Mouse (Mus musculus) midbrain, embryonic 12.5 days (tissue): ENCODE results near the gene Hist2h2be. TPM values are rescaled to one million over a fixed set of nuclear protein-coding genes. Genes with fewer than 3 reads are reported as not detected.
A peak's percentile ranks its signal among the peaks of the same experiment; 100 is the strongest.
"Not testable (repeated sequence)": the region's sequence is repeated elsewhere in the genome, so short reads cannot be mapped to it uniquely, and the experiment has no call there.

Experiments
- ATAC-seq: fragments of 200-750 bp; cut with Nextera tagmentation; 2 replicates; pipeline ENCODE4 v1.8.0; 2017; ENCODE audit warnings: low read depth, moderate TSS enrichment, moderate library complexity; ENCODE audit not compliant: low FRiP score
- H3K27ac ChIP-seq: fragments of 300-500 bp; sonication (generic); replicated peaks from 2 replicates; pipeline ENCODE4 v1.5.1; 2016; ENCODE audit warnings: mild to moderate bottlenecking
- H3K27me3 ChIP-seq: fragments of 300-500 bp; sonication (generic); 2 replicates; pipeline ENCODE4 v1.6.1; 2016; ENCODE audit warnings: mild to moderate bottlenecking
- H3K36me3 ChIP-seq: fragments of 300-500 bp; sonication (generic); 2 replicates; pipeline ENCODE4 v1.6.1; 2016
- H3K4me1 ChIP-seq: fragments of 300-500 bp; sonication (generic); 2 replicates; pipeline ENCODE4 v1.6.1; 2016
- H3K4me2 ChIP-seq: fragments of 300-500 bp; sonication (generic); replicated peaks from 2 replicates; pipeline ENCODE4 v1.6.1; 2016; ENCODE audit warnings: mild to moderate bottlenecking, moderate library complexity
- H3K4me3 ChIP-seq: fragments of 300-500 bp; sonication (generic); 2 replicates; pipeline ENCODE4 v1.5.1; 2016; ENCODE audit warnings: mild to moderate bottlenecking
- H3K9ac ChIP-seq: fragments of 300-500 bp; sonication (generic); replicated peaks from 2 replicates; pipeline ENCODE4 v1.6.1; 2016; ENCODE audit warnings: mild to moderate bottlenecking, moderate library complexity
- H3K9me3 ChIP-seq: fragments of 300-500 bp; sonication (generic); 2 replicates; pipeline ENCODE4 v1.6.1; 2016; ENCODE audit warnings: mild to moderate bottlenecking
- WGBS: fragments of 180-500 bp; shearing (Covaris S2); methylation state at CpG from one replicate; pipeline ENCODE4 v1.1.7; 2016; 5-methylcytosine and 5-hydroxymethylcytosine counted together
- polyA plus RNA-seq: library from polyadenylated mRNA; unstranded; fragments of >200 nt; fragmentation: Nextera tagmentation; extraction: Ambion mirVana; gene quantifications from 2 replicates; pipeline ENCODE4 v1.2.1, GENCODE M21; 2016

The Hist2h2be gene
- polyA plus RNA-seq, 1 experiment from 2014 or later = 11.4 TPM

GRCm38 (mm10) chr3:96230910-96231757 is 10.2 kb downstream of the Hist2h2be start:
- WGBS = 74% methylated on average over 4 of the region's 4 CpGs
- Histone ChIP-seq H3K4me1 (0 out of 2 replicates have a peak, but pooled peaks cover 3% of the 10 kb centered on the region), H3K27me3 (no peaks in the 10 kb centered on the region), H3K4me2 (no peak overlapping the region), H3K27ac (no peak overlapping the region), H3K9ac (no peak overlapping the region), H3K4me3 (no peak overlapping the region), H3K36me3 (no peaks in the 10 kb centered on the region), H3K9me3 (no peaks in the 10 kb centered on the region)
- ATAC-seq = no peak

GRCm38 (mm10) chr3:96231758-96232120 is 10.8 kb downstream of the Hist2h2be start:
- H3K4me1 ChIP-seq = 0 out of 2 replicates have a peak, but pooled peaks cover under 1% of the 10 kb centered on the region
- no peak overlapping the region for H3K4me3 ChIP-seq
- no peak overlapping the region for H3K9ac ChIP-seq
- H3K4me2 ChIP-seq = no peak overlapping the region
- no peaks in the 10 kb centered on the region for H3K36me3 ChIP-seq
- WGBS = 63% methylated on average over 2 of the region's 2 CpGs
- H3K9me3 ChIP-seq = no peaks in the 10 kb centered on the region
- no peak for ATAC-seq
- no peak overlapping the region for H3K27ac ChIP-seq
- H3K27me3 ChIP-seq = no peaks in the 10 kb centered on the region

GRCm38 (mm10) chr3:96234914-96235313 is 14.0 kb downstream of the Hist2h2be start:
- no peak overlapping the region for H3K4me2 ChIP-seq
- no peak for ATAC-seq
- peaks cover 16% of the 10 kb centered on the region; the same call in 1 of the 2 replicates for H3K4me1 ChIP-seq
- no peaks in the 10 kb centered on the region for H3K27me3 ChIP-seq
- no peak overlapping the region for H3K27ac ChIP-seq
- H3K9me3 ChIP-seq = no peaks in the 10 kb centered on the region
- 98% methylated on average over 2 of the region's 2 CpGs for WGBS
- no peak overlapping the region for H3K4me3 ChIP-seq
- no peak overlapping the region for H3K9ac ChIP-seq
- H3K36me3 ChIP-seq = no peaks in the 10 kb centered on the region

GRCm38 (mm10) chr3:96235836-96236235 is 14.9 kb downstream of the Hist2h2be start:
- no peak overlapping the region for H3K4me3 ChIP-seq
- WGBS = 65% methylated on average over 3 of the region's 3 CpGs
- ATAC-seq = no peak
- H3K4me2 ChIP-seq = no peak overlapping the region
- no peak overlapping the region for H3K27ac ChIP-seq
- no peak overlapping the region for H3K9ac ChIP-seq
- H3K36me3 ChIP-seq = no peaks in the 10 kb centered on the region
- H3K9me3 ChIP-seq = no peaks in the 10 kb centered on the region
- no peaks in the 10 kb centered on the region for H3K27me3 ChIP-seq
- peaks cover 18% of the 10 kb centered on the region for H3K4me1 ChIP-seq

GRCm38 (mm10) chr3:96236834-96237334 is 16.0 kb downstream of the Hist2h2be start:
- Histone ChIP-seq H3K4me3 (peak overlapping the region; percentile 47), H3K9ac (peak overlapping the region; percentile 60; the same call in 1 of the 2 replicates), H3K36me3 (no peaks in the 10 kb centered on the region), H3K27ac (peak overlapping the region; percentile 72; the same call in 1 of the 2 replicates), H3K4me1 (peaks cover 19% of the 10 kb centered on the region), H3K9me3 (no peaks in the 10 kb centered on the region), H3K4me2 (peak overlapping the region; percentile 57), H3K27me3 (no peaks in the 10 kb centered on the region)
- WGBS = 87% methylated on average over 4 of the region's 4 CpGs
- ATAC-seq = no peak

- peak overlapping the region; percentile 60 for H3K9ac ChIP-seq
- WGBS = 30% methylated on average over 7 of the region's 7 CpGs
- peak overlapping the region; percentile 47 for H3K4me3 ChIP-seq
- peak overlapping the region; percentile 57 for H3K4me2 ChIP-seq
- peak overlapping the region; percentile 72 for H3K27ac ChIP-seq
- no peak for ATAC-seq
- no peaks in the 10 kb centered on the region for H3K27me3 ChIP-seq
- no peaks in the 10 kb centered on the region for H3K9me3 ChIP-seq
- no peaks in the 10 kb centered on the region for H3K36me3 ChIP-seq
- H3K4me1 ChIP-seq = peaks cover 19% of the 10 kb centered on the region
Measured at GRCm38 (mm10) chr3:96237335-96237903, 16.5 kb downstream of the Hist2h2be start.

- WGBS = under 1% methylated on average over 12 of the region's 12 CpGs
- H3K36me3 ChIP-seq = no peaks in the 10 kb centered on the region
Measured at GRCm38 (mm10) chr3:96237904-96238511, 17.1 kb downstream of the Hist2h2be start.

GRCm38 (mm10) chr3:96238954-96239793 is 18.3 kb downstream of the Hist2h2be start, which contains the start of gene Hist2h3c2:
Hist2h3c2 (minus strand) TSS chr3:96239127.
- ATAC-seq = peak; percentile 95
- Histone ChIP-seq H3K27ac (peak within 1 kb of the TSS; percentile 79), H3K4me3 (peak within 1 kb of the TSS; percentile 47), H3K4me1 (peaks cover 23% of the 10 kb centered on the region), H3K9ac (peak within 1 kb of the TSS; percentile 60), H3K4me2 (peak within 1 kb of the TSS; percentile 57)
- not testable (repeated sequence) for H3K36me3 ChIP-seq, H3K9me3 ChIP-seq, H3K27me3 ChIP-seq
- under 1% methylated on average over 11 of the region's 68 CpGs for WGBS

More at GRCm38 (mm10) chr3:96237904-96238511, 17.1 kb downstream of the Hist2h2be start:
- no peak for ATAC-seq
- Histone ChIP-seq H3K27ac (peak overlapping the region; percentile 72), H3K27me3 (no peaks in the 10 kb centered on the region), H3K4me3 (peak overlapping the region; percentile 47), H3K4me2 (peak overlapping the region; percentile 57), H3K9ac (peak overlapping the region; percentile 60), H3K4me1 (peaks cover 19% of the 10 kb centered on the region), H3K9me3 (no peaks in the 10 kb centered on the region)

GRCm38 (mm10) chr3:96239949-96240798 is 19.3 kb downstream of the Hist2h2be start, which contains the start of gene Hist2h2aa2:
Hist2h2aa2 (minus strand) TSS chr3:96240276.
- 4% methylated on average over 37 of the region's 85 CpGs for WGBS
- Histone ChIP-seq H3K9ac (peak within 1 kb of the TSS; percentile 50; the same call in 1 of the 2 replicates), H3K4me2 (peak within 1 kb of the TSS; percentile 45), H3K4me1 (peaks cover 28% of the 10 kb centered on the region), H3K4me3 (peak within 1 kb of the TSS; percentile 38), H3K27ac (peak within 1 kb of the TSS; percentile 88)
- ATAC-seq = peak; percentile 77
- not testable (repeated sequence) for H3K27me3 ChIP-seq, H3K36me3 ChIP-seq, H3K9me3 ChIP-seq

GRCm38 (mm10) chr3:96240799-96241197 is 19.9 kb downstream of the Hist2h2be start:
- Histone ChIP-seq H3K27me3 (no peaks in the 10 kb centered on the region), H3K9me3 (no peaks in the 10 kb centered on the region), H3K36me3 (no peaks in the 10 kb centered on the region), H3K4me1 (peaks cover 28% of the 10 kb centered on the region), H3K9ac (peak overlapping the region; percentile 41; the same call in 1 of the 2 replicates), H3K27ac (peak overlapping the region; percentile 88), H3K4me3 (peak overlapping the region; percentile 19; the same call in 1 of the 2 replicates), H3K4me2 (peak overlapping the region; percentile 42)
- no peak for ATAC-seq
- WGBS = 75% methylated on average over 9 of the region's 9 CpGs
